Mouse (Mus musculus) liver, embryonic 16.5 days (tissue): ENCODE measurements around the gene Treml4. TPM values are rescaled to one million over a fixed set of nuclear protein-coding genes. Genes with fewer than 3 reads are reported as not detected.

Experiments used
- ATAC-seq: fragments of 200-750 bp; cut with Nextera tagmentation; 2 replicates; pipeline ENCODE4 v1.8.0; 2017; ENCODE audit warnings: low read depth, mild to moderate bottlenecking, moderate number of reproducible peaks, moderate library complexity
- H3K27ac ChIP-seq: fragments of 300-500 bp; sonication (generic); 2 replicates; pipeline ENCODE4 v1.5.1; 2014; ENCODE audit warnings: mild to moderate bottlenecking, low read length
- H3K27me3 ChIP-seq: fragments of 300-500 bp; sonication (generic); 2 replicates; pipeline ENCODE4 v1.6.1; 2014; ENCODE audit warnings: low read depth, low read length, mixed read lengths; ENCODE audit not compliant: control insufficient read depth, insufficient read depth
- H3K36me3 ChIP-seq: fragments of 300-500 bp; sonication (generic); 2 replicates; pipeline ENCODE4 v1.6.1; 2014; ENCODE audit warnings: mild to moderate bottlenecking; ENCODE audit not compliant: control insufficient read depth, insufficient read depth
- H3K4me1 ChIP-seq: fragments of 300-500 bp; sonication (generic); 2 replicates; pipeline ENCODE4 v1.6.1; 2014; ENCODE audit warnings: low read depth, low read length, mixed read lengths; ENCODE audit not compliant: control insufficient read depth
- H3K4me2 ChIP-seq: fragments of 300-500 bp; sonication (generic); 2 replicates; pipeline ENCODE4 v1.6.1; 2014; ENCODE audit warnings: low read depth, low read length, mixed read lengths
- H3K4me3 ChIP-seq: fragments of 300-500 bp; sonication (generic); 2 replicates; pipeline ENCODE4 v1.5.1; 2014; ENCODE audit warnings: low read depth, mild to moderate bottlenecking, low read length
- H3K9ac ChIP-seq: fragments of 300-500 bp; sonication (generic); 2 replicates; pipeline ENCODE4 v1.6.1; 2014; ENCODE audit warnings: low read depth, low read length
- H3K9me3 ChIP-seq: fragments of 300-500 bp; sonication (generic); replicated peaks from 2 replicates; pipeline ENCODE4 v1.6.1; 2016; ENCODE audit warnings: low read length; ENCODE audit not compliant: control insufficient read depth
- WGBS: fragments of 180-500 bp; shearing (Covaris S2); extraction: QIAGEN DNeasy Blood & Tissue Kit; methylation state at CpG from one replicate; pipeline ENCODE4 v1.1.7; 2014; ENCODE audit not compliant: insufficient replicate concordance; 5-methylcytosine and 5-hydroxymethylcytosine counted together
- polyA plus RNA-seq: library from polyadenylated mRNA; unstranded; fragments of >200 nt; fragmentation: Nextera tagmentation; extraction: Ambion mirVana; gene quantifications from 2 replicates; pipeline ENCODE4 v1.2.1, GENCODE M21; 2015

Gene Treml4
- polyA plus RNA-seq = 4.6 and 5.0 TPM in 2 replicates

DNA sequence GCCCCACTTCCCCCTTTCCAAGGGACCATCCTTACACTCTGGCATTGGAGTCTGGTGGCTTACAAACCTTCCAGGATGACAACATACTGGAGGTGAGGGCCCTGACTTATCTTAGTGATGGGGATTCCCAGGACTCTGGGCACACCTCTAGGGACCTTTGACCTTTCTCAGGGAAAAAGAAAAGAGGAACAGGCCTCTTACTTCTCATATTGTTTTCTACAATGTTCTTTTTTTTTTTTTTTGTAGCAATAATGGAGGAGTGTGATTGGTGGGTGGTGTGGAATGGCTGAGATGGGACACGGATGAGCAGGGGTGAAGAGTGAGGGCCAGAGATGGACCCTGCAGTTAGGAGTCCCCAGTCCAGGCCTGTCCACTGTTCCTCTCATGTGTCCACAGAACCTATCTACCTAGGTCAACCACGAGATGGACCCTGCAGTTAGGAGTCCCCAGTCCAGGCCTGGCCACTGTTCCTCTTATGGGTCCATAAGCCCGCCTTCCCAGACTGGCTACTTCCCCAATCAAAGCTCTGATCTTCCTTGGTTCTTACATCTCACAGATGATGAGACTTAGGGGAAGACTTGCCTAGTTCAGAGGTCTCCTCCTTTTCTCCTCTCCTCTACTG, at the start of gene Treml4:
Gene Treml4 (plus strand): TSS at position 555 of the 622 bp plus-strand sequence.
- Histone ChIP-seq H3K9ac (no peak within 1 kb of the TSS), H3K27ac (peak within 1 kb of the TSS; percentile 55; the same call in 1 of the 2 replicates), H3K4me2 (0 out of 2 replicates have a peak within 1 kb of the TSS, but pooled peaks have one; percentile 1), H3K27me3 (no peaks in the 10 kb centered on the region), H3K4me3 (no peak within 1 kb of the TSS), H3K9me3 (no peaks in the 10 kb centered on the region), H3K36me3 (no peaks in the 10 kb centered on the region), H3K4me1 (peaks cover 28% of the 10 kb centered on the region)
- no peak for ATAC-seq
- 56% methylated on average over 3 of the region's 3 CpGs for WGBS

- Histone ChIP-seq H3K9ac (no peak overlapping the region), H3K4me3 (no peak overlapping the region), H3K4me2 (no peak overlapping the region), H3K9me3 (no peaks in the 10 kb centered on the region), H3K36me3 (no peaks in the 10 kb centered on the region), H3K4me1 (no peaks in the 10 kb centered on the region), H3K27ac (no peak overlapping the region), H3K27me3 (no peaks in the 10 kb centered on the region)
- no peak for ATAC-seq
- 73% methylated on average over 1 of the region's 1 CpGs for WGBS
Observed at GRCm38 (mm10) chr17:48215429-48215828, 48.7 kb upstream of the Treml4 start.

DNA sequence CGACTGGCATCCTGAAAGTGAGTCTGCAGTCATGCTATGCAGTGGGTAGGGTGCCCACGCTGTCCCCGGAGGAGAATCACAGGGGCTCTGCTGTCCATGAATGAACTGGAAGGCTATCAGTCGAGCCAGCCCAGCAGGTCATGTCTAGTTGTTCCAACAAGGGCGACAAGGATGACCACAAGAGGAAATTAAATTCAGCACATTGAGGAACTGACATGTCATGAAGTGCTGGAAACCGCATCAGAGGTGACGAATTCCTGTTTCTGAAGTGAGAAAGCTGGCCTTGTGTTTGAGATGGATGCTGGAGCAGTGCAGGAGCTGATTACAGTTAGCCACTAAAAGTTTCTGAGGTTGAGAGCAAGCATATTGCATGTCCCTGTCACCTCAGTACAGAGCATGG, 33.4 kb upstream of the Treml4 start:
- WGBS = 29% methylated on average over 7 of the region's 7 CpGs
- no peaks in the 10 kb centered on the region for H3K27me3 ChIP-seq

DNA sequence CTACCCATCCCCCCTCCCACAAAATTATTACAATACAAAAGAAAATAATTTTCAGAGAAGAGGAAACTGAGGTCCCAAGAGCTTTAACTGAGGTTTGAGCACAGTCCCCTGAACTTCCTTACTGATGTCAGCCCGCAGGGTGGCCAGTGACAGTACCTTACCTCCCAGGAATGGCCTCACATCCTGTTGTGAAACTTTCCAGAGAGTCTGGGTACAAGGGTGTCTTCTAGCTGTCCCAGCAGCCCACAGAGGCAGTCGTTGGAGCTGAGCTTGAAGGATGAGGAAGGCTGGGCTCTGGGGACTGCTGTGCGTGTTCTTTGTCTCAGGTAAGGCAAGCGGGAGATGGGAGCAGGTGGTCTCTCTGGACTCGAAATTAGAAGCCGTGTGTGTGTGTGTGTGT, 31.6 kb upstream of the Treml4 start, which contains the start of gene Trem1:
Gene Trem1 (plus strand): TSS at position 251 of the 400 bp plus-strand sequence.
- ATAC-seq = peak; percentile 21; the same call in 1 of the 2 replicates
- Histone ChIP-seq H3K4me1 (no peaks in the 10 kb centered on the region), H3K27ac (no peak within 1 kb of the TSS), H3K4me2 (no peak within 1 kb of the TSS), H3K9me3 (no peaks in the 10 kb centered on the region), H3K36me3 (no peaks in the 10 kb centered on the region), H3K4me3 (no peak within 1 kb of the TSS), H3K9ac (no peak within 1 kb of the TSS), H3K27me3 (no peaks in the 10 kb centered on the region)
- 33% methylated on average over 6 of the region's 6 CpGs for WGBS

More for the DNA sequence above, 33.4 kb upstream of the Treml4 start:
- H3K4me1 ChIP-seq = no peaks in the 10 kb centered on the region
- H3K4me2 ChIP-seq = no peak overlapping the region
- no peaks in the 10 kb centered on the region for H3K9me3 ChIP-seq
- no peak for ATAC-seq
- no peak overlapping the region for H3K27ac ChIP-seq
- H3K4me3 ChIP-seq = no peak overlapping the region
- no peak overlapping the region for H3K9ac ChIP-seq
- no peaks in the 10 kb centered on the region for H3K36me3 ChIP-seq

- no peaks in the 10 kb centered on the region for H3K4me1 ChIP-seq
- ATAC-seq = no peak
- no peaks in the 10 kb centered on the region for H3K36me3 ChIP-seq
- no peaks in the 10 kb centered on the region for H3K27me3 ChIP-seq
- H3K4me3 ChIP-seq = no peak overlapping the region
- no peak overlapping the region for H3K9ac ChIP-seq
- H3K27ac ChIP-seq = no peak overlapping the region
- no peaks in the 10 kb centered on the region for H3K9me3 ChIP-seq
- 69% methylated on average over 4 of the region's 4 CpGs for WGBS
- no peak overlapping the region for H3K4me2 ChIP-seq
Observed at GRCm38 (mm10) chr17:48233789-48234188, 30.3 kb upstream of the Treml4 start.

DNA sequence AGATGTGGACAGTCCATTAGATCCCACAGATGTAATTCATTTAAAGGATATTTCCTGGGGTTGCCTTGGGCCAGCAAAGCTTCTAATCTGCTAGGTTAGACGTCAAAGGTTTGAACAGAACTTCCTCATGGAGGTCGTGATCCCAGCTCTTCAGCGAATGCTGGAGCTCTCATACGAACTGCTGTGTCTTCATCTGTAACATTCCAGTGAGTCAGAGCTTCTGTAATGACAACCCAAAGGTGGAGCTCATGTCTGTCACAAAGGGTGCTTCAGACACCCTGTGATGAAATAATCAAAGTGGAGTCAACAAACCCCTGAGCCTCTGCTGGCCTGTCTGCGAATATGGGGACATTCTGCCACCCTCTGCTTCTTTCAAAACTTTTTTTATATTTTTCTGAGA, 29.5 kb upstream of the Treml4 start:
- Histone ChIP-seq H3K9me3 (no peaks in the 10 kb centered on the region), H3K27ac (no peak overlapping the region), H3K4me2 (0 out of 2 replicates have a peak overlapping the region, but pooled peaks have one; percentile 4), H3K36me3 (no peaks in the 10 kb centered on the region), H3K4me3 (no peak overlapping the region), H3K27me3 (no peaks in the 10 kb centered on the region), H3K4me1 (no peaks in the 10 kb centered on the region), H3K9ac (no peak overlapping the region)
- 51% methylated on average over 5 of the region's 5 CpGs for WGBS
- ATAC-seq = no peak

- ATAC-seq = no peak
- Histone ChIP-seq H3K4me2 (no peak overlapping the region), H3K36me3 (no peaks in the 10 kb centered on the region), H3K27ac (no peak overlapping the region), H3K9me3 (no peaks in the 10 kb centered on the region), H3K9ac (no peak overlapping the region), H3K4me3 (no peak overlapping the region), H3K27me3 (no peaks in the 10 kb centered on the region), H3K4me1 (no peaks in the 10 kb centered on the region)
- WGBS = 30% methylated on average over 4 of the region's 4 CpGs
Observed at GRCm38 (mm10) chr17:48235773-48236370, 28.2 kb upstream of the Treml4 start.

GRCm38 (mm10) chr17:48237621-48238020, 26.5 kb upstream of the Treml4 start:
- no peak for ATAC-seq
- Histone ChIP-seq H3K36me3 (no peaks in the 10 kb centered on the region), H3K4me2 (no peak overlapping the region), H3K4me1 (no peaks in the 10 kb centered on the region), H3K4me3 (no peak overlapping the region), H3K27ac (no peak overlapping the region), H3K27me3 (no peaks in the 10 kb centered on the region), H3K9ac (no peak overlapping the region), H3K9me3 (no peaks in the 10 kb centered on the region)
- 70% methylated on average over 8 of the region's 8 CpGs for WGBS

- Histone ChIP-seq H3K9ac (no peak within 1 kb of the TSS), H3K4me3 (peak within 1 kb of the TSS; percentile 9), H3K27ac (no peak within 1 kb of the TSS), H3K4me2 (no peak within 1 kb of the TSS), H3K9me3 (no peaks in the 10 kb centered on the region), H3K4me1 (no peaks in the 10 kb centered on the region), H3K27me3 (no peaks in the 10 kb centered on the region), H3K36me3 (no peaks in the 10 kb centered on the region)
- ATAC-seq = no peak; the same call in 1 of the 2 replicates
- 50% methylated on average over 11 of the region's 11 CpGs for WGBS
Observed at GRCm38 (mm10) chr17:48247221-48247928, 16.7 kb upstream of the Treml4 start, which contains the start of gene Trem3. Gene Trem3 (plus strand): TSS chr17:48247777.
